Mouse (Mus musculus) G1E (cell line): ENCODE data around the gene Olfr606. TPM values are rescaled to one million over a fixed set of nuclear protein-coding genes. Genes with fewer than 3 reads are reported as not detected.

Source experiments
- ATAC-seq: 2 replicates; pipeline ENCODE4 v1.8.0; 2016; ENCODE audit warnings: mild to moderate bottlenecking; ENCODE audit not compliant: insufficient number of reproducible peaks, poor library complexity, low FRiP score, severe bottlenecking; ENCODE audit errors: extremely low read depth
- DNase-seq: peaks from one replicate; pipeline ENCODE4 v3.0.0; 2012; ENCODE audit warnings: low spot score
- H3K27me3 ChIP-seq: 2 replicates; pipeline ENCODE4 v1.6.1; 2012; ENCODE audit warnings: mild to moderate bottlenecking, low read length, inconsistent platforms; ENCODE audit not compliant: insufficient read depth
- H3K36me3 ChIP-seq: replicated peaks from 2 replicates; pipeline ENCODE3; 2012; ENCODE audit warnings: mild to moderate bottlenecking, inconsistent platforms
- H3K4me1 ChIP-seq: 2 replicates; pipeline ENCODE4 v1.6.1; 2012; ENCODE audit warnings: low read depth, low read length, inconsistent platforms, mixed read lengths; ENCODE audit not compliant: insufficient read depth
- H3K4me3 ChIP-seq: 2 replicates; pipeline ENCODE4 v1.5.1; 2012; ENCODE audit warnings: low read depth, mild to moderate bottlenecking, inconsistent platforms, low read length, moderate library complexity, mixed read lengths
- H3K9me3 ChIP-seq: replicated peaks from 2 replicates; pipeline ENCODE4 v1.6.1; 2012; ENCODE audit warnings: inconsistent platforms
- GATA1 ChIP-seq: IDR thresholded peaks from 2 replicates; pipeline ENCODE4 v1.6.1; 2012; ENCODE audit warnings: borderline replicate concordance, low read length, inconsistent platforms, mixed read lengths
- GATA2 ChIP-seq: IDR thresholded peaks from 2 replicates; pipeline ENCODE4 v1.6.1; 2012; ENCODE audit warnings: low read depth, low read length, inconsistent platforms, borderline replicate concordance
- POLR2AphosphoS5 ChIP-seq: IDR thresholded peaks from 2 replicates; pipeline ENCODE4 v1.6.1; 2012; ENCODE audit warnings: low read depth, low read length, inconsistent platforms; ENCODE audit not compliant: insufficient replicate concordance
- TAL1 ChIP-seq: conservative IDR thresholded peaks from 2 replicates; pipeline ENCODE4 v1.6.1; 2012; ENCODE audit warnings: low read depth, low read length, inconsistent platforms, mixed read lengths
- polyA plus RNA-seq: library from polyadenylated mRNA; stranded (reverse); fragments of >175 nt; gene quantifications from 2 replicates; pipeline ENCODE4 v1.2.3, GENCODE M21; 2012
- total RNA-seq, 2 experiments: library from RNA; stranded (forward) in 1 of 2; stranded (reverse) in 1 of 2; fragments of 200-1000 nt in 1 of 2; fragments of >200 nt in 1 of 2; fragmentation: Nextera tagmentation in 1 of 2; gene quantifications; 2 replicates each; pipeline ENCODE4 v1.2.3; 2014 to 2017

Gene Olfr606
- total and polyA plus RNA-seq, 3 experiments: 0.27 TPM; not detected in 2

- no peaks in the 10 kb centered on the region for H3K4me1 ChIP-seq
- no peak for TF ChIP-seq GATA1
- no peak for TF ChIP-seq TAL1
- no peak for TF ChIP-seq POLR2AphosphoS5
- no peak for TF ChIP-seq GATA2
- H3K27me3 ChIP-seq: no peaks in the 10 kb centered on the region
- ATAC-seq (no peak), DNase-seq (no peak)
- no peaks in the 10 kb centered on the region for H3K36me3 ChIP-seq
- no peaks in the 10 kb centered on the region for H3K9me3 ChIP-seq
- H3K4me3 ChIP-seq: no peak within 1 kb of the TSS
Measured at GRCm38 (mm10) chr7:103497962-103498361, 49.1 kb downstream of the Olfr606 start, which contains the start of gene Olfr609. Olfr609 (minus strand) TSS chr7:103498062.

Other genes starting within 250 kb of the Olfr606 start
Only the 20 nearest of the 29 such genes appear.
- not detected in 2 replicates for gene Olfr596, start 143.4 kb upstream of the Olfr606 start, total RNA-seq (2014; fragmentation: Nextera tagmentation)
- 0.06 TPM in 1 of 2 replicates, not detected in the other for gene Olfr596, start 143.4 kb upstream of the Olfr606 start, total RNA-seq (2017)
- gene Olfr596, start 143.4 kb upstream of the Olfr606 start, polyA plus RNA-seq: not detected in 2 replicates
- not detected in 2 replicates for gene Olfr597, start 132.7 kb upstream of the Olfr606 start, total RNA-seq (2014; fragmentation: Nextera tagmentation)
- gene Olfr597, start 132.7 kb upstream of the Olfr606 start, total RNA-seq (2017): 0.38 TPM in 1 of 2 replicates, not detected in the other
- gene Olfr597, start 132.7 kb upstream of the Olfr606 start, polyA plus RNA-seq: not detected in 2 replicates
- not detected in 2 replicates for gene Olfr598, start 125.5 kb upstream of the Olfr606 start, total RNA-seq (2014; fragmentation: Nextera tagmentation)
- not detected in 2 replicates for gene Olfr598, start 125.5 kb upstream of the Olfr606 start, total RNA-seq (2017)
- not detected in 2 replicates for gene Olfr598, start 125.5 kb upstream of the Olfr606 start, polyA plus RNA-seq
- gene Olfr599, start 113.1 kb upstream of the Olfr606 start, total RNA-seq (2014; fragmentation: Nextera tagmentation): not detected in 2 replicates
- 0.71 TPM in 1 of 2 replicates, not detected in the other for gene Olfr599, start 113.1 kb upstream of the Olfr606 start, total RNA-seq (2017)
- not detected in 2 replicates for gene Olfr599, start 113.1 kb upstream of the Olfr606 start, polyA plus RNA-seq
- not detected in 2 replicates for gene Olfr600, start 99.4 kb upstream of the Olfr606 start, total RNA-seq (2014; fragmentation: Nextera tagmentation)
- gene Olfr600, start 99.4 kb upstream of the Olfr606 start, total RNA-seq (2017): 0.06 and 0.11 TPM in 2 replicates
- gene Olfr600, start 99.4 kb upstream of the Olfr606 start, polyA plus RNA-seq: not detected in 2 replicates
- gene Olfr601, start 86.4 kb upstream of the Olfr606 start, total RNA-seq (2014; fragmentation: Nextera tagmentation): not detected in 2 replicates
- 0.11 TPM in 1 of 2 replicates, not detected in the other for gene Olfr601, start 86.4 kb upstream of the Olfr606 start, total RNA-seq (2017)
- not detected in 2 replicates for gene Olfr601, start 86.4 kb upstream of the Olfr606 start, polyA plus RNA-seq
- not detected in 2 replicates for gene Olfr603, start 62.9 kb upstream of the Olfr606 start, total RNA-seq (2014; fragmentation: Nextera tagmentation)
- gene Olfr603, start 62.9 kb upstream of the Olfr606 start, total RNA-seq (2017): not detected in 2 replicates
- not detected in 2 replicates for gene Olfr603, start 62.9 kb upstream of the Olfr606 start, polyA plus RNA-seq
- not detected in 2 replicates for gene Usp17lc, start 34.0 kb upstream of the Olfr606 start, total RNA-seq (2014; fragmentation: Nextera tagmentation)
- gene Usp17lc, start 34.0 kb upstream of the Olfr606 start, total RNA-seq (2017): 0.06 and 0.16 TPM in 2 replicates
- not detected in 2 replicates for gene Usp17lc, start 34.0 kb upstream of the Olfr606 start, polyA plus RNA-seq
- gene Olfr605, start 3.6 kb upstream of the Olfr606 start, total RNA-seq (2014; fragmentation: Nextera tagmentation): not detected in 2 replicates
- 0.22 TPM in 1 of 2 replicates, not detected in the other for gene Olfr605, start 3.6 kb upstream of the Olfr606 start, total RNA-seq (2017)
- not detected in 2 replicates for gene Olfr605, start 3.6 kb upstream of the Olfr606 start, polyA plus RNA-seq
- not detected in 2 replicates for gene Olfr607, start 15.1 kb downstream of the Olfr606 start, total RNA-seq (2014; fragmentation: Nextera tagmentation)
- under 0.01 and 0.11 TPM in 2 replicates for gene Olfr607, start 15.1 kb downstream of the Olfr606 start, total RNA-seq (2017)
- not detected in 2 replicates for gene Olfr607, start 15.1 kb downstream of the Olfr606 start, polyA plus RNA-seq
- gene Olfr608, start 20.8 kb downstream of the Olfr606 start, total RNA-seq (2014; fragmentation: Nextera tagmentation): not detected in 2 replicates
- not detected in 2 replicates for gene Olfr608, start 20.8 kb downstream of the Olfr606 start, total RNA-seq (2017)
- not detected in 2 replicates for gene Olfr608, start 20.8 kb downstream of the Olfr606 start, polyA plus RNA-seq
- not detected in 2 replicates for gene Olfr609, start 49.0 kb downstream of the Olfr606 start, total RNA-seq (2014; fragmentation: Nextera tagmentation)
- not detected in 2 replicates for gene Olfr609, start 49.0 kb downstream of the Olfr606 start, total RNA-seq (2017)
- gene Olfr609, start 49.0 kb downstream of the Olfr606 start, polyA plus RNA-seq: not detected in 2 replicates
- gene Olfr610, start 63.1 kb downstream of the Olfr606 start, total RNA-seq (2014; fragmentation: Nextera tagmentation): not detected in 2 replicates
- gene Olfr610, start 63.1 kb downstream of the Olfr606 start, total RNA-seq (2017): 0.11 and 0.12 TPM in 2 replicates
- not detected in 2 replicates for gene Olfr610, start 63.1 kb downstream of the Olfr606 start, polyA plus RNA-seq
- gene Olfr611, start 71.8 kb downstream of the Olfr606 start, total RNA-seq (2014; fragmentation: Nextera tagmentation): not detected in 2 replicates
- gene Olfr611, start 71.8 kb downstream of the Olfr606 start, total RNA-seq (2017): 0.17 TPM in 1 of 2 replicates, not detected in the other
- not detected in 2 replicates for gene Olfr611, start 71.8 kb downstream of the Olfr606 start, polyA plus RNA-seq
- not detected in 2 replicates for gene Olfr612, start 93.7 kb downstream of the Olfr606 start, total RNA-seq (2014; fragmentation: Nextera tagmentation)
- 0.35 TPM in 1 of 2 replicates, not detected in the other for gene Olfr612, start 93.7 kb downstream of the Olfr606 start, total RNA-seq (2017)
- gene Olfr612, start 93.7 kb downstream of the Olfr606 start, polyA plus RNA-seq: not detected in 2 replicates
- not detected in 2 replicates for gene Olfr613, start 99.0 kb downstream of the Olfr606 start, total RNA-seq (2014; fragmentation: Nextera tagmentation)
- 0.05 TPM in 1 of 2 replicates, not detected in the other for gene Olfr613, start 99.0 kb downstream of the Olfr606 start, total RNA-seq (2017)
- not detected in 2 replicates for gene Olfr613, start 99.0 kb downstream of the Olfr606 start, polyA plus RNA-seq
- gene Olfr615, start 107.0 kb downstream of the Olfr606 start, total RNA-seq (2014; fragmentation: Nextera tagmentation): not detected in 2 replicates
- gene Olfr615, start 107.0 kb downstream of the Olfr606 start, total RNA-seq (2017): 0.12 TPM in 1 of 2 replicates, not detected in the other
- gene Olfr615, start 107.0 kb downstream of the Olfr606 start, polyA plus RNA-seq: not detected in 2 replicates
- not detected in 2 replicates for gene Olfr616, start 120.1 kb downstream of the Olfr606 start, total RNA-seq (2014; fragmentation: Nextera tagmentation)
- 0.55 TPM in 1 of 2 replicates, not detected in the other for gene Olfr616, start 120.1 kb downstream of the Olfr606 start, total RNA-seq (2017)
- not detected in 2 replicates for gene Olfr616, start 120.1 kb downstream of the Olfr606 start, polyA plus RNA-seq
- gene Olfr617, start 124.0 kb downstream of the Olfr606 start, total RNA-seq (2014; fragmentation: Nextera tagmentation): not detected in 2 replicates
- 0.49 TPM in 1 of 2 replicates, not detected in the other for gene Olfr617, start 124.0 kb downstream of the Olfr606 start, total RNA-seq (2017)
- not detected in 2 replicates for gene Olfr617, start 124.0 kb downstream of the Olfr606 start, polyA plus RNA-seq
- gene Olfr618, start 141.1 kb downstream of the Olfr606 start, total RNA-seq (2014; fragmentation: Nextera tagmentation): not detected in 2 replicates
- 0.05 TPM in 1 of 2 replicates, not detected in the other for gene Olfr618, start 141.1 kb downstream of the Olfr606 start, total RNA-seq (2017)
- gene Olfr618, start 141.1 kb downstream of the Olfr606 start, polyA plus RNA-seq: not detected in 2 replicates